Mouse (Mus musculus) monocyte, adult 5-6 weeks (primary cell): Measurements from ENCODE around the gene Ubap1l. TPM values are rescaled to one million over a fixed set of nuclear protein-coding genes. Genes with fewer than 3 reads are reported as not detected.
"Not testable (repeated sequence)": the region's sequence is repeated elsewhere in the genome, so short reads cannot be mapped to it uniquely, and the experiment has no call there.

ENCODE experiments used
- ATAC-seq: fragments of 153-309, 156-312 bp; replicated peaks from 2 replicates; pipeline ENCODE4 v1.8.0; 2017; ENCODE audit warnings: mild to moderate bottlenecking; ENCODE audit not compliant: low TSS enrichment, insufficient number of reproducible peaks, severe bottlenecking, poor library complexity, low FRiP score
- total RNA-seq: library from RNA; stranded (forward); fragments of 200-1000, 200-491, 200-594 nt; gene quantifications from 3 replicates; pipeline ENCODE4 v1.2.3, GENCODE M21; 2017

Ubap1l gene
- not detected in 3 replicates for total RNA-seq

DNA sequence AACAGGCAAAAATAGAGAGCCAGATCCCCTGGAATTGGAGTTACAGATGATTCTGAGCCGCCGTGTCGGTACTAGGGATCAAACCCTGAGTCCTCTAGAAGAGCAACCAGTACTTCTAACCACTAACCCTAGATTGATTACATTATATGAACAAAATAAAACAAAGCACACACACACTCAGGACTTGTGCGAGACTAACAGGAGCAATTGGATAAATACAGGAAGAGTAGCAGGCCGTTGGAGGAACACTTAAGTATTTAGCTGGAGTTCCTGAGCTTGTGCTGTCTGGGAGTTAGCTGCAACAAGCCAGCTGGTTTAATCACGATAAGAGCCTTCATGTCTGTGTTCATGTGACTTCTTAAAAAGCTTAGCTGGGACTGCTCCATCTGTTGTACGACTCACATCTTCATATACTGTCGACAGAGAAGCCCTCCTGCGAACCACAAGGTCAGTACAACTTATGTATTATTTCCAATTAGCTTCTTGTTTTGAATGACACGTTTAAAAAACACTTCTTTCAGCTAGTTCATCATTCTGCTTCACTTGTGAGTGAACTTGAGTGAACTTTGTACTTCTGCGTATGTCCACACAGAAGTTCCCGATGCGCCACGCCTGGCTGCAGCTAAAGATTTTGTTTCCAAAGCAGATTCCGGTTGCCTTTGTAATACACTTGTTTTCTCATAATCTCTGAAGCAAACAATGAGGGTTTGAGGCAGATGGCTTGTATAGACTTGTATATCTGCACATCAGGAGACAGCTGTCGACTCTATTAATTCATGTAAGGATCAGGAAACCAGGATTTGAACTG, at the start of gene Ubap1l:
Ubap1l (plus strand) TSS at position 401 of the 808 bp plus-strand sequence.
- ATAC-seq = no peak

DNA sequence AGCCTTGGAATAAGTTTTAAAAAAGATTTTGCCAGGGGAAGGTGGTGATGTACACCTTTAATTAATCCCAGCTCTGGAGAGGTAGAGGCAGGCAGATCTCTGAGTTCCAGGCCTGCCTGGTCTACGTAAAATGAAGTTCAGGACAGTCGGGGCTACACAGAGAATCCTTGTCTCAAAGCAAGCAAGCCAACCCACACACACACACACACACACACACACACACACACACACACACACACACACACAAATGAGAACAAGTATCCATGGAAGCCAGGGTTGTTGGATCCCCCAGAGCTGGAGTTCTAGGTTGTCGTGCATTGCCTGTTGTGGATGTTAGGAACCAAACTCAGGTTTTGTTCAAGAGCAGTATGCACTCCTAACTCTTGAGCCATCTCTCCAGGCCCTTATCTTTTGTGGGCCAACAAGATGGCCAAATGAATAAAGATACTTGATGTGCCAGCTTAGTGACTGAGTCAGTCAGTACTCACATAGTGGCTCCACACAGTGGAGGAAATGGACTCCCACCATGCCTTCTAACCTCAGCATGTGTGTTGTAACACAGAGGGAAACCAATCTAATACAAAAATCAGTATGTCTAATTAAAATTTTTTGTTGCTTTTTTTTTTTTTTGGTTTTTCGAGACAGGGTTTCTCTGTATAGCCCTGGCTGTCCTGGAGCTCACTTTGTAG, 48.0 kb upstream of the Ubap1l start:
- 0 out of 2 replicates have a peak, but pooled peaks have one; percentile 35 for ATAC-seq

DNA sequence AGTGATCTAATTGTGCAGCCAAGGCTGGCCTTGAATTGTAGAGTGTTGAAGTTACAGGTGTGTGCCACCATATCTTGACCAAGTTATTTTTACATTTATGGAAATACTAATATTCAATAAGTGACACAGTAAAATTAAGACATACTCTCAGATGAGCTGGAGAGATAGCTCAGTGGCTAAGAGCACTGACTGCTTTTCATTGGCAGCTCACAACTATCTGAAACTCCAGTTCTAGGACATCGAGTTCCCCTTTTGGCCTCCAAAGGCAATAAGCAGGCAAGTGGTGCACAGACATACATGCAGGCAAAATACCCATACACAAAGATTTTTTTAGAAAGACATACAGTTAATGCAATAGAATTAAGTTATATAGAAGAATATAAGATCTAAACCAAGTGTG, 47.0 kb upstream of the Ubap1l start:
- ATAC-seq = no peak

DNA sequence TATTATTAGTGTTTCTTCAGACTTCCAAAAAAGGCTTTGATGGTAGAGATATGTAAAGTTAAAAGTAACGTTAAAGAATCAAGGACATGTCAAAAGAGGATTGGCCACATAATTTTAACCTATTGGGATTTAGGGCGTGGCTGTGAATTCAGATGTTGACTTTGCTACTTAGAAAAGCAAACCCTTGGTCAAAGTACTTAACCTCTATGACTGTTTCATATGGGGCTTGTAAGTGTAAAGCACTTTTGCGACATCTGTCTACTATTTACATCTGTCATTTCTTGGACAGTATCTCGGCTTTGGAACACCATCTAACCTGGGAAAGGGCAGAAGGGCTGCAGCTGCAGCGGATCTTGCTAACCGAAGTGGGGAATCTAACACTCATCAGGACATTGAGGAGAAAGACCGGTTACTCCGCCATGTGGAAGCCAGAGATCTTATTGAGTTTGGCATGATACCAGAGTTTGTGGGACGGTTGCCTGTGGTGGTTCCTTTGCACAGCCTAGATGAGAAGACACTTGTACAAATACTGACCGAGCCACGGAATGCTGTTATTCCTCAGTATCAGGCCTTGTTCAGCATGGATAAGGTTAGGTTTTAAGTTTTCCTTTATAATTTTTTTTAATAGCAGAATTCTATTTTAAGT, 38.5 kb upstream of the Ubap1l start:
- ATAC-seq = no peak

DNA sequence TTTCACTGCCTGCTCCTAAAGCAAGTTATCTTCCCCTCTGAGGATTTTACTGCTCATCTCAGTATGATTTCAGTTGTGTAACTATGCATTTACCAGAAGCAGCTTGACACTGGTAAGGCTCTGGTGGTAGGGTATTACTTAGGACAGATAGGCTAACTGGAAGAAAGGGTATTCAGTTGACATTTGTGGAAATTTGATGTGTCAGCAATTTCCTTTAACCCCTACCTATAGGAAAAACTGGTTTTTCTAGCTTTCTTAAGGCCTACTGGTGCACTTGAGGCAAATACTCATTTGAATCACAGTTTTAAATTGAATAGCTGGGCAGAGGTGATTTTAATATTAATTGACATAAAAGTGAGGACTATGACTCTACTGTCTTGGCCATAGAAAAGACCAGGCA, 34.9 kb upstream of the Ubap1l start:
- ATAC-seq = no peak

DNA sequence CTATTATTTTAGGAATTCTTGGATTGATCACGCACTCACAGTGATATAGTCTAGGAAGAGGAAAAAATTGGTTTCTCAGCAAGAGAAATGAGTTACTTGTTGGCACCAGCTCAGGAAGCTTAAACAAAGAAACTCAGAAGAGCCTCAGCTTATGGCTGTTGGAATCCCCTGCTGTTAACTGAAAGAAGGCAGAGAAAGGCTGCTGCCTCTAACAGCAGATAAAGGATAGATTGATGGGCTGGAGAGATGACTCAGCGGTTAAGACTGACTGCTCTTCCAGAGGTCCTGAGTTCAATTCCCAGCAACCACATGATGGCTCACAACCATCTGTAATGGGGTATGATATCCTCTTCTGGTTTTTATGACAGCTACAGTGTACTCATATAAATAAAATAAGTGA, 33.5 kb upstream of the Ubap1l start:
- no peak for ATAC-seq

DNA sequence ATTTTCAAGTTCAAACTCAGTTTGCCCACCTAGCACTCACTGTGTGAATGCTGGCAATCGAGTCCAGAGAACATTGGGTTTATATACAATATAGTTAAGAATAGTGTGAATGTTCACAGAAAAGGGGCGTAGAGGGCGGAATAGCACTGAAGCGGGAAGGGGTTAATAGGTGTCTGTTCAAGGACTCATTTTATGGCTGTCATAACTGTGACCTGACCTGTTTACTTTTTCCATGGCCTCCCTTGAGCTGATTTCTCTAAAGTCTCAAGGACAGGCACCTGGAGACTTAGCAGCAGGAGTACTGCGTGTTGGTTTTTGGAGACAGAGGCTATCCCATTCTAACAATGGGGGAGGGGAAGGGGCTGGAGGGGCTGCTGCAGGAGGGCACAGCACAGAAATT, 26.9 kb upstream of the Ubap1l start:
- no peak for ATAC-seq

DNA sequence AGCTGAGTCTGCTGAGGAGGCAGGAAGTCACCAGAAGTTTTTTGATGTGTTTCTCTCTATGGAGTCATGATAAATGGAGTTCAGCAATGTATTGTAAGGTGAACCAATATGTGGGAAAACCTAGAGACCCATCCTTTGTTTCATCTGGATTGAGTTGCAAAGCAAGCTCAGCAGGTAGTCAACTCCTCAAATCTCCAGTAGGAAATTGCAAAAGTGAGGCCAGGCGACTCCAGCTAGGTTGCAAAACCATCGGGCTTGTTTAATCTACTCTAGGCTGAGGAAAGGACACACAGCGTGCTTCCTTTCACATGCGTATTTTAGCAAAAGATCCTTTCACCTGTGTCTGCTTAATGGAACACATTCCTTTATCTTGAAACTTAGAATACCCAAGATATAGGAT, 21.7 kb upstream of the Ubap1l start:
- ATAC-seq = no peak

DNA sequence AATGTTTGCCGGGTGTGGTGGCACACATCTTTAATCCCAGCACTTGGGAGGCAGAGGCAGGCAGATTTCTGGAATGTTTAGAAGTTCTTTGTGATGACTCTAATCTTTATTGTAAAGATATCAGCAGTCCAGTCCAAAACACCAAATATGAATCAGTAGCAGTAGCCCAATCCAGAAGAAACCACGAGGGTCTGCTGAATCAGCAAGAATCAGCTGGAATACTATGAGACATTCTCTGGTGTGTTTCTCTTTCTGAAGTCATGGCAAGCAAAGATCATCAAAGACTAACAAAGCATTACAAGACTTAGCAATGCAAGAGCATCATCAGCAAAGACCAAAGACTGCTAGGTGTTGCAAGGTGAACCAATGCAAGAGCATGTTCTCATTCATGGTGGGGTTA, 20.4 kb upstream of the Ubap1l start:
- ATAC-seq = no peak

DNA sequence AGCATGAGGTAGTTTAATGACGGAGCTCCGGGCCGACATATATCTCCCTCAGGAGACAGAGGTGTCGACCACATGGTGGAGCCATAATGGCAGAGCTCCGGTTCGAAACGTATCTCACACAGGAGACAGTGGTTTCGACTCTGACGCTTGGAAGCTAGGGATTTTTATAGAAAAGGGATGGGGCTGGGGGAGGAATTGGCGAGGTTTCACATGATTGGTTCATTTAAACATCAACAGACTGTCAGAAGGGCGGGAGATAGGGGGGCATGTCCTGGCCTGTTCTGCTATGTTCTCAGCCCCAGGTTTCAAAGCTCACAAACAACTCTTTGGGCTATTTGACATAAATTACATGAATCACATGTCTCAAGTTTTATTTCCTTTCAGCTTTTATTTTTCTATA, 15.4 kb upstream of the Ubap1l start:
- not testable (repeated sequence) for ATAC-seq

DNA sequence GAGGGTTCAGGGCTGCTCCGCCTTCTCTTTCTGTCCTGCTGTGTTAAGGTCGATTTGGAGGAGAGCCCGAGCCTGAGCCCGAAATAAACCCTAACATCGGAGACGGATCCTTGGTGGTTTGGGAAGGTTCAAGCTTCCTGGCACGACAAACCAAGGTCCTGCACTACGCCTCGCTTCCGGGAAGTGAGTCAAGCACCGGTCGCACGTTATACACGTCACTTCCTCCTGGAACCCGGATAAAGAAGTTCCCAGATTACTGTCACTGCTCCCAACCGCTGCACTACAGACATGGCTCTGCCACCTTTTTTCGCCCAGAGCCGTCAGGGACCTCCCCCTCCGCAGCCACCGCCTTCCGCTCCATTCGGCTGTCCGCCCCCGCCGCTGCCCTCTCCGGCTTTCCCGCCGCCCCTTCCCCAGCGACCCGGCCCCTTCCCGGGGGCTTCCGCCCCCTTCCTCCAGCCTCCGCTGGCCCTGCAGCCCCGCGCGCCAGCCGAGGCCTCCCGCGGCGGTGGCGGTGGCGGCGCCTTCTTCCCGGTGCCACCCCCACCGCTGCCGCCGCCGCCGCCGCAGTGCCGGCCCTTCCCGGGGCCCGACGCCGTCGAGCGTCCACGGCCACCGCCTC, 14.9 kb upstream of the Ubap1l start, which contains the start of gene Pdcd7:
Pdcd7 (plus strand) TSS at position 251 of the 622 bp plus-strand sequence.
- peak; percentile 99 for ATAC-seq

DNA sequence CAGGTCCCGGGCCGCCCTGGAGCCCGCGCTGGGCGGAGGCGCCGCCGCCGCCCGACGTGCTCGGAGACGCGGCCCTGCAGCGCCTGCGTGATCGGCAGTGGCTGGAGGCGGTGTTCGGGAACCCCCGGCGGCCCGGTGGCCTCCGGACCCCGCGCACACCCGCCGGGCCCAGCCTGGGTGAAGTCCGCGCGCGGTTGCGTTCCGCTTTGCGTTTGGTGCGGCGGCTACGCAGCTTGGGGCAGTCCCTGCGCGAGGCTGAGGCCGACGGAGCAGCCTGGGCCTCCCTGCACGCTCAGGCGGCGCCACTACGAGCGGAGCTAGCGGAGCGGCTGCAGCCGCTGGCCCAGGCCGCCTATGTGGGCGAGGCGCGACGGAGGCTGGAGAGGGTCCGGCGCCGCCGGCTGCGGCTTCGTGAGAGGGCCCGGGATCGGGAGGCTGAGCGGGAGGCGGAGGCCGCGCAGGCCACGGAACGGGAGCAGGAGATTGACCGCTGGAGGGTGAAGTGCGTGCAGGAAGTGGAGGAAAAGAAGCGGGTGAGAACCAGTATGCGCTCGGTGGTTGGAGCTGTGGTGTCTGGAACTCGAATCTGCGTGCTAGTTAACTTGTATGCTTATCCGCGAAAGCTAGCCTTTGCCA, 14.2 kb upstream of the Ubap1l start:
- ATAC-seq = peak; percentile 34

DNA sequence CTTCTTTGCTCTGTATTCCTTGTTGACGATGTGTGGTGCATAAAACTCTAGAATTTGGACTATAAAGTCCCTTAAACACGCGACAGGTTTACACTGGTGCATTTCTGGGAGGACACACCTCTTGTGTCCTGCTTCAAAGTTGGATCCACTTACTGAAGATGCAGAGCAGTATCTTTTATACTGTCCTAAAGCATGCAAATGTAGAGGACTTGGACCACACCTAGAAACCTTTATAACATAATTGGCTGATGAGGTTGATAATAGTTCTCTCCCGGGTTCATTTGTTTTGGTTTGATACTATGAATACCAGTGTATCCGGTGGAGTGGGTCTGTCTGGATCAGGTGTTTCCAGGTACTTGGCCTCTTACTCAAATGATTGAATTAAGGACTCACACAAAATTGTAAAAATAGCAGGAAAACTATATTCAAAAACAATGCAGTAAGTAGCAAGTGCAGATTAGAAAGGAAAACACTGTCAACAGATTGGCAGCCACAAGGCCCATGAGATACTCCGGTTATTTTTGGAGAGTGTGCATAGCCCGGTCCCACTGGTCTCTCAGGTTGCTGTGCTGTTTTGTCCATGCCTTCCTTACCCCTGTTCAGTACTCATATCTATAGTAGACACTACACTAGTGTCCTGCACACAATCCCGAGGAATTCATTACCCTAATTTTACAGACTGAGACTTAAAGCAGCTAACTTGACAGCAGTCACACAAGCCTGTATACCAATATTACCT, 13.6 kb upstream of the Ubap1l start:
- no peak for ATAC-seq

DNA sequence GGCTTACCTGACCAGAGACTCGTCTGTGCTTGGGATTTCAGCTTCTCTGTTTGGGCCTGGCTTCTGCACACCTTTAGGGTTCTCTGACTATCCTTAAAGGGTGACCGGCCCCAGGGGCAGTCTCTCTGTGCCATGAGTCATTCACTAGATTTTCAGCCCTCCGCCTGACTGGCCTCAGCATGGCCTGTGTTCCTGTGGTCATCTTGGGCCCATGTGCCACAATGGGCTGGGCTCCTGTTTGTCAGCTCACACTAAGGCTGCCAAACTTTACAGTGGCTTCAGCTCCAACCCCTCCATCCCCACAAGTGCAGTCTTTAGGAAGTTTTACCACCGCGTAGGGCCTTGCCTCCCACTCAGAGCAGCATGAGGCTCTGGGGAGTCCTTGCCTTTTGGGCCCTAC, 7.6 kb upstream of the Ubap1l start:
- ATAC-seq = no peak

DNA sequence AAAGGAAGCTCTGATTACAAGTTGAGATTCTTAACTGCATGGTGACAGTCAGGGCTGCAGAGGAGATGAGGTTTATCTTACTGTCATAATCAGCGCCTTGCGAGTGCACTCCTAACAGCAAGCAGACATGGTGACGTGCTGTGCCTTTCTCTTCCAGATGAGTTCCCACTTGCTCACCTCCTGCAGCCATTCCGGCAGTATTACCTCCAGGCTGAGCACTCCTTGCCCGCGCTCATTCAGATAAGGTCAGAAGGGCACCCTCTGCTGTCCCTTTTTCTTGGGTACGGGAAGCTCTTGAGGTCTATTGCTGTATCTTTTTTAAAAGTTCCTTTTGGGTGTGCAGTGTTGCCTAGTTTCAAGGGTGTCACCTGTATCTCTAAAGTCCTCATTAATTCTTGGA, 4.3 kb upstream of the Ubap1l start:
- ATAC-seq = no peak

DNA sequence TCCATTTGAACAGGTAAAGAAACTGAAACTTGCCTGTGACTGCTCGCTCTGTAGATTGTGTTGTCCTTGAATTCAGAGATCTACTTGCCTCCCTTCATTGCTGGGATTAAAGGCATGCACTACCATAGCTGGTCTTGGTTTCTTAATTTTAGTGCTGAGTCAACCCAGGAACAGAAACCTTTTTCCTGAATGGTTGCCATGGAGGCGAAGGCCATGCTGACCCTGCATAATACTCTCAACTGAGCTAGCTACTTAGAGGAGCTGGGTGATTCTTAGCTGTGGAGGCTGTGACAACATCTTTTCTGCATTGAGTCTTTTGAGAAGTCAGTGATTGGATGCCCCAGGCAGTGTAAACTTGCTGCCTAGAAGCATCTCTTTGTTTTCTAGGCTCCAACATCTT, 3.9 kb upstream of the Ubap1l start:
- ATAC-seq = no peak

DNA sequence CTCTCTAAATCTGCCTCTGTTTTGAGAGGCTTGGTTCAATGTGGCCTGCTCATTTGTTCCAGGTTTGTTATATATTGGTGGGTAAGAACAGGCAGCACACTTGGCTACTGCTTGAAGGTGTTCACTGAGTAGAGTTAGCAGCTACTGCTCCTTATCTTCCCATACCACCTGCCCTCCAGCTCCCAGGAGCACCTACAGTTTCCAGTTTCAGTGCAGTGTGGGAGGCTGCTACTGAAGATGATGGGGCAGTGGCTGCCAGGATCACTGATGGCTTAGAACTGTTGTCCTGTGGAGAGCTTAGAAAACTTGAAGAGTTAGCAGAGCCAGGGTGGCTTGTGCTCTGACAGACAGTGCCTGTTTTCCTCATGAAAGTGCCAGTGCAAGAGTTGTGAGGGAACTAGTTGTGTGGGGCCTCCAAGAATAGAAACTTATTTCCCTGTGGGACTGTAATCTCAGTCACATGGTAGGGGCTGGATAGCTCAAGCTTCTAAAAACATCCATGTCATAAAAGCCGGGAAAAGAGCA, 1.8 kb upstream of the Ubap1l start:
- no peak for ATAC-seq

DNA sequence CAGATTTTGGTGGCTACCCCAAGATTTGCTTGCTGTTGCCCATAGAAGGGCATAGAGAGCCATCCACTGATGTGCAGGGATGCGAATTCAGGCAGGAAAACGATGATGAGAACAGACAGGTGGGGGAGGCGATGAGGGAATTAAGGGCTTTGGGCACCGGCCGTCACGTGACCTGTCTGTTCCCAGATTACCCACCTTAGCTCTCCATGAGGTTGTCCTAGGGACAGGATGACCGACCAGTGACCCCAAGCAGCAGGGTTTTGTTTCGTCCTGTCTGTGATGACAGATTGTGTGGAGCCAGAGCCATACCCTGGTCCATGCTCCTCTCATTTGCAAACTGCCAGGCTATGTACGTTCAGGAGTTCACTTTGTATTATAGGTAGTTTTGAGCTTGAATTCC, 2.8 kb downstream of the Ubap1l start:
- ATAC-seq = no peak
